Mouse (Mus musculus) left cerebral cortex, postnatal 14 days (tissue): Measurements from ENCODE around the gene Gpsm2. TPM values are rescaled to one million over a fixed set of nuclear protein-coding genes. Genes with fewer than 3 reads are reported as not detected.

Experiments
- DNase-seq, 2 experiments: peaks; one replicate each; pipeline ENCODE4 v3.0.0; 2021 to 2022; ENCODE audit warnings: low spot score in 2 of 2, mixed read lengths in 1 of 2
- intact Hi-C: fragments of 180-260 bp; cut with DNase I; formaldehyde crosslinking; loops from one replicate; pipeline ENCODE4 v1.15.1; 2025
- total RNA-seq, 2 experiments: library from RNA; stranded (reverse); gene quantifications; 2 replicates each; pipeline ENCODE4 v1.2.3; 2021

The Gpsm2 gene
- total RNA-seq, 2 experiments from 2014 or later = 18.0 TPM

DNA sequence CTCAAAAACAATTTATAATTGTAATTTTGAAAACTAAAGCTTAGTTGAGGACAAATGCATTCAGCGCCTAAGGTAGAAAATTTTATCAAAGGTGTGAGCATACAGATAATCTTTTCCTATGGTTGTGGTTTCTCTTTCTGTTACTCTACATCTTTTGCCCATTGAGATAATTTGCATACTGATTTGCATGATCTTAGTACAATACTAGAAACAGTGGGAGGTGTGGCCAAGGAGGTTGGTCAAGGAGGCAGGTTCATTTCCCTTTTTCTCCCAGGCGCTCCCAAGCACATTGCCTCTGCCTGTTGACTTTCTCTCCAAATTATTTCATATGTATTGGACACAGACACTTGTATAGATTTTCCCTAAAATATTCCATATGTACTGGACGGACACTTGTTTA is 15.7 kb upstream of the Gpsm2 start:
- no peak for DNase-seq
- intact Hi-C loops = no loop called here

DNA sequence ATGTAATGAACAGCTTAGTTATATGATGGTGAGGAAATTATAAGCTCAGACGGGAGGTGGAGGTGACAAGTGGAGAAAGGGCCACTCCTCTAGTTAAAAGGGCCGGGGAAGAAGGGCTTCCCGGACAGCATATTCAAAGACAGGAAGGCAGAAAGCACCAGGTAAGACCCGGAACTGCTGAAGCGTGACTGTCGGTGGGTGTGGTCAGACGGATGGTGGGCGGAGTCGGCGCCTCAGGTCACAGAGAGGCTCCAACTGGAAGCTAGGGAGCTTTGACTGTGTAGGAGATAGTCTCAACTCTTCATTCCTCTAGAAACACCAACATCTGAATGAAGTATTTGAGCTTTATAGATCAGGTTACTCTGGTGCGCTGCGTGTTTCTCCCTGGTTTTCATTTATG is 8.2 kb upstream of the Gpsm2 start:
- DNase-seq = no peak
- intact Hi-C loops = no loop called here

DNA sequence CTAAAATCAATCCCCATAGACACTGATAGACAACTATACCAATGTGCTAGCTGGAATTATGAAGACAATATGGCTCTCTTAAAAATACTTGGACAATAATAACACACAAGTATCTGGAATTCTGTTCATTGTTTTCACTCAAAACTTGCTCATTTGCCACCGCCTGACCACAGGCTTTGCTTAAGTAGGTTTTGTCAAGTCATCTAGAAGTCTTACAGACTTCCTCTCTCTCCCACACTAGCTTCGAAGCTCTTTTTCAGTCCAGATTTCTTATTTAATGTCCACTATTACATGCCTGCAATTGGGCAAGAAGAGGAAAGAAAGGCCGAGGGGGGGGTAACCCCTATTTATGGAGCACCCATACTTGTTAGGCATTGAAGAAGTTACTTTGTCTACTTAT is 5.7 kb upstream of the Gpsm2 start:
- no peak for DNase-seq
- intact Hi-C loops = no loop called here

DNA sequence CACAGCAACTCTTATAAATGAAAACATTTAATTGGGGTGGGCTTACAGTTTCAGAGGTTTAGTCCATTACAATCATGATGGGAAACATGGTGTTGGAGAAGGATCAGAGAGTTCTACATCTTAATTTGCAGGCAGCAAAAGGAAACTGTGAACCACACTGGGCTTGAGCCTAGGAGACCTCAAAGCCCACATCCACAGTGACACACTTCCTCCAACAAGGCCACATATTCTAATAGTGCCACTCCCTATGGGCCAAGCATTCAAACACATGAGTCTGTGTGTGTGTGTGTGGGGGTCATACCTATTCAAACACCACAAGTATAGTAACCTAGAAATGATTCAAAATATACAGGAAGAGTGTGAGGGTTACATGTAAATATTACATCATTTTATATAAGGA is 5.2 kb upstream of the Gpsm2 start:
- no peak for DNase-seq
- intact Hi-C loops = no loop called here

DNA sequence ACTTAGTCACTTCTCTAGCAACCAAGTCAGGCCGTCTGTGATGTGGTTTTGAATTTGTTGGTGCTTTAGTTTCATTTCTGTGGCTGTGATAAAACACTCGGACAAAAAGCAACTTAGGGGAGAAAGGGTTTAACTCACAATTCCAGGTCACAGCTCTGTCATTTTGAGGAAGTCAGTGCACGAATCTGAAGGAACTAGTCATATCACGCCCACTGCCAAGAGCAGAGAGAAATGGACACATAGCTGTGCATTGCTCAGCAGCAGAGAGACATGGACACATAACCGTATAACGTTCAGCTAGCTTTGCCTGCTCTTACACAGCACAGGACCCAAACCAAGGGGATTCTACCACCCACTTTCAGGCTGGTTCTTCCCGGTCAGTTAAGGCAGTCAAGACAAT is 4.3 kb upstream of the Gpsm2 start:
- no peak for DNase-seq
- intact Hi-C loops = no loop called here

DNA sequence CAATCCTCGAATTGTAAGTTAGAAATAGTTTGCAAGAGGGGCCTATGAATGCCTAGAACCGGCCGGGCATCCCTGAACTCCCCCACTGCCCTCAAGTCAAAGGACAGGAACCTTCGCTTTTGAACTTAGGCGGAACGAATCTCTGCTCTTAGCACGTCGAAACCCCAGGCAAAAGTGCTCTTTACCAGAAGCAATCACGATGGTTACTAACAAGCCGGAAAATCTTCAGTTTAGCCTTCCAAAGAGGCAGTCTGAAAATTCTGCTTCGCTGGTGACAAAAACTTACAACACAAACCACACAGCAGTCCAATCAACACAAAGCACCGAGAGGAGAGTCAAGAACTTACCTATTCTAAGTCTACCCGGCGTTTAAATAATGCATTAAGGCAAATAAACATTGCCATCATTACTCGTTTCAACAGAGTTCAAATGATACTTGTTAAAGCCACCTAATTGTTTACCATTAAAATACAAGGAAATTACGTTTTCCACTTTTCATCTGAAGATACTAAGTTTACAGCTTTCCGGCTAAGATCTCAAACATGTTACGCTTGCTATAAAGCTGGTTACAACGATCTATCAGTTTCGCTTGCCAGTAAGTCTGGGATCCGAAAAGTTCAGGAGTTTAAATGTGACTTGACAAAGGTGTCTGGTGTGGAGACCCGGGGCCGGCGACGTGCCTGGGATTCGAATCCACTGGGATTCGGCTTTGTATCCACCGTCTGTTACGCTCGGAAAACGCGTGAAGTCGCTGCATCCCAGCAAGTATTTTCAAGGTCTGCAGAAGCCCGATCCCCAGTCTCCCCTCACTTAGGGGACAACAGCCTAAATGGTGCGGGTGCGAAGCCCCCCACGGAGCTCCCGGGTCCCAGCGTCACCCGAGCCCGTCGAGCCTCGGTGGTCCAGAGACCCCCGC is 775 bp downstream of the Gpsm2 start:
- intact Hi-C loops = loop anchor here (5.0 kb wide), 1 partner anchor 116 kb away; no protein-coding TSS in a partner anchor

DNA sequence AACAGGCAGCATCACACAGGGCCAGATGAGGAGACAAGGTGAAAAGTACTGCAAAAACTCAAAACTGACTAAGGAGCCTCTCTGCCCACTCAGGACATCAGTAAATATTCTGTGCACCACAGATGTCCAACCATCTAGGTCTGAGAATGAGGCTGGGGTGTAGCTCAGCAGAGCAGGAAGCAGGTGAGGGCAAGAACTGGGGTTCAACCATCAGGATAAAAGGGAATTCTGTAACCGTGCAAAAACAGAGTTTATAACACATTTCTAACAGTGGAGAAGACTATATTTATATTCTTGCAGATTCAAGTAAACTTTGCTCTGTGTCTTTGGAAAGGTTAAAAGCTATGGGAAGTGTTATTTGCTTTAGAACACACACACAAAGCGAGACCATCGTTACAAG is 2.3 kb downstream of the Gpsm2 start:
- DNase-seq = no peak

More for the DNA sequence above, 775 bp downstream of the Gpsm2 start:
- peak; percentile 44 to 55 for DNase-seq

DNA sequence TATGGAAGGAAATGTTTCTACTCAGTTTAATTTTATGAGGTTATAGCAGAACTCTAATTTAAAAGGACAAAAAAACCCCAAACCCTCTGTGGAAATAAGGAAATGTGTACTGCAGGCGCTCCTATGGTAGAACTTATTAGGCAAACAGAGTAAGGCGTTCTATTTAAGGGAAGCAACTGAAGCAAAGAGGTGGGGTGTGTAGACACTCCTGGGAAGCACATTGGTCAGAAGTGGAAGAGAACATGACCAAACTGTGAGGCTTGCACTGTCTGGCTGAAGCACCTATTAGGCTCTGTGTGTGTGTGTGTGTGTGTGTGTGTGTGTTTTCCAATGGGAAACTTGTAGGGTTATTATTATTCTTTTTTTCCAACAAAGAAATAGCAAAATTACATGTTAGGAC is 2.8 kb downstream of the Gpsm2 start:
- intact Hi-C loops = loop anchor here (10.0 kb wide), 1 partner anchor 345 kb away; no protein-coding TSS in a partner anchor
- no peak for DNase-seq

More for the DNA sequence above, 2.3 kb downstream of the Gpsm2 start:
- intact Hi-C loops = loop anchor here (5.0 to 10.0 kb wide), 2 partner anchors 118 to 345 kb away; no protein-coding TSS in a partner anchor

DNA sequence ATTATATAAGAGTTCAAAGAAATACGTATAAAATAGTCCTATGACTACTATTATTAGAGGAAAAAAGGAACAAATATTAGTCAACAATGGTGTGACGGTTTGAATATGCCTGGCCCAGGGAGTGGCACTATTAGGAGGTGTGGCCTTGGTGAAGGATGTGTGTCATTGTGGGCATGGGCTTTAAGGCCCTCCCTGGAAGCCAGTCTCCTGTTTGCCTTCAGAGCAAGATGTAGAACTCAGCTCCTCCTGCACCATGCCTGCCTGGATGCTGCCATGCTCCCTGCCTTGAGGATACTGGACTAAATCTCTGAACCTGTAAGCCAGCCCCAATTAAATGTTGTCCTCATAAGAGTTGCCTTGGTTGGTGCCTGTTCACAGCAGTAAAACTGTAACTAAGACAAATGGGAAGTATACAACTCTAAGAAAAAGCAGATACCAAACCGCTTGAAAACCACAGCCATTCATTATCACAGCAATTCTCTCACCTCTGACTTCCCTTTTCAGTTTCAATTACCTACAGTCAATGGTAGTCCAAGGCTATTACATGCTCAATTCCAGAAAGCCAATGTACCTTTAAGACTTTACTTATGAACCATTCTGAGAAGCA is 4.1 kb downstream of the Gpsm2 start:
- intact Hi-C loops = loop anchor here (10.0 kb wide), 1 partner anchor 347 kb away; no protein-coding TSS in a partner anchor

DNA sequence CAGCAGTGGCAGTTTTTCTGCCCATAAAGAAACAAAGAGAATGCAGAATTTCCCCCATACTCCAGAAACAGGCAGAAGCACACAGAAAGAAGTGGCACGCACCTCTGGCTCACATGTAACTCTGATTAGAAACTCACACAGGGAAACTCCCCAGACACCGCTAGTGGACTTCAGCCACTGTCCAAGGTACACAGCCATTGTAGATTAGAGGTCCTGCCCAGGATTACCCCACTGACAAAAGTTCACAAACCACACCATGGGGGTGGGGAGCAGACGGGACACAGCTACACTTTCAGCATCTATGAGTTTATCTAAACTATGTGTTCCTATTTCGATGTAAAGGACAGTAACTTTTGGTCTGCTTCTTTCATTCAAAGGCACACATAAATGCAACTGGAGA is 7.3 kb downstream of the Gpsm2 start:
- intact Hi-C loops = loop anchor here (10.0 kb wide), 1 partner anchor 350 kb away; no protein-coding TSS in a partner anchor
- no peak for DNase-seq

More for the DNA sequence above, 4.1 kb downstream of the Gpsm2 start:
- DNase-seq = no peak

DNA sequence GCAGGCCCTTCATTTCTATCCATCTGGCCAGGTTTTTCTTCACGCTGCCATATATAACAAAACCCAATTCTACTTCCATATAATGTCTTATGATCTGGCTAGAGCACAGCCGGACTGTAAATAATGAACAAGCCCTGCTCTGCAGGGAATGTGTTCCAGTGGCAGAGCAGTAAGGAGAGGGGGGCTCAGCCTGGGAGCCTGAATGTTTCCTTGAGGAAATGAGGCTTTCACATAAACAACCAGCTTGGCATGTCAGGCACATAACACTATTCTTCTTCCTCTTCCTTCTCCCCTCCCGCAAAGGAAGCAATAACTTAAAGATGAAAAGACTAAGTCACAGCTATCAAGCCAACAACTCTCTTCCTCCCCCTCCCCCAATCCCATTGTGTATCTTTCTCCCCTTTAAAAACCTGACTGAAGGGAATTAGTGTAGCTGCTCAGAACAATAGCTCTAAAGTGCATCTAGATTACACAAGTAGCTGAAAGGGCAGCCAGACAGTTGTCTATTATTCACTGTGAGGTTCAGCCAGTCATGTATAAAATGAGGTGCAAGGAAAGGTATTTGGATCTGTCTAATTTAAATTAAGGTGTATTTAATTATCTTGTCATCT is 8.9 kb downstream of the Gpsm2 start:
- no peak for DNase-seq
- intact Hi-C loops = loop anchor here (10.0 kb wide), 1 partner anchor 352 kb away; no protein-coding TSS in a partner anchor

DNA sequence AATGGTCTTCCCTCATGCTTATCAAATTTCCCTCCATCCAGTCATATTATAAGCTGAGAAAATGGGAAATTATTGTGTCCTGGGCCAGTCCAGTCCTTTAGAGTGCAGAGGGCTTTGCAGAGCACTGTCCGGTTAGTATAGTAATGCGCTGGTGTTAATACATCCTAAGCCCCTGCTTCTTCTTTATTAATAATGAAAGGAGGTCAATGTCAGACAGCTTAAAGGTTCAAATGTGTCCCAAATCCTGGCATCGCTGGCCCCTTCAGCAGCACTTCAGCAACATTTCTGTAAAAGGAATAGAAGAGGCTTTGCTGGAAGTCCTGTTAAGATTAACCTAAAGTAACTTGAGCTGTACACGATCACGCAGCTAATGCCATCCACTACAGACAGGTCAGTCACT is 10.8 kb downstream of the Gpsm2 start:
- DNase-seq = no peak
- intact Hi-C loops = loop anchor here (10.0 kb wide), 1 partner anchor 354 kb away; no protein-coding TSS in a partner anchor

DNA sequence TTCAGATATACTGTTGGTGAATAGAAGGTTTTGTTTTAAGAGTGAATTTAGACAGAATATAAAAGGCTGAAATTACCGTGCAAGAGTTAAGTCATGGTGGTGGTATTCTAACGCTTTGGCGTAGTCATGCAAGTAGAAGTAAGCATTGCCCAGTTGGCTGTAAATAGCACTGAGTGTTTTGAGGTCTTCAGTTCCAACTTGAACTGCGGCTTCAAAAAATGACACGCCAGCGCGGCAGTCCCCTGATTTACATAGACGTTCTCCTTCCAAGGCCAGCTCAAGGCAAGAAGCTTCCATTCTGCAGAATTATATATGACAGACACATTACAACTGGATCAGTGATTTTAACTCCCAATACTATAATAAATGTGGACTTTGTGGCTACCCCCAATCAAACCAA is 19.3 kb downstream of the Gpsm2 start:
- intact Hi-C loops = no loop called here
- no peak for DNase-seq

DNA sequence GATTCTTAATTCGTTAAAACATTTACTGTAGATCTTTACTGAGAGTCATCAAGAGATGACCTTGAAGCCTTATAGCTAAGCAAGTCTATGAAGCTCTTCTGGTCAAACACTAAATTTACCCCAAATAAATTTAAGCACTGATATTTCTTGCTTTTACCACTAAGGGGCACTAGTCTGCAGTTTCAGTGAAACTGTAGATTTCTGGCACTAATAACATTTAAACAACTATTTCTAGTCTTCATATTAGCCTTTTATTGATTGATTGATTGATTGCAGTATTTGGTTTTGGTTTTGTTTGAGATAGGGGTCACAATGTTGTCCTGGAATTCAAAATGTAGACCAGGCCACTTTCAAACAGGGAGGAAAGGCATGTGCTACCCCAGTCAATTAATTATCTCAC is 20.9 kb downstream of the Gpsm2 start:
- intact Hi-C loops = loop anchor here (2.0 kb wide), 1 partner anchor 70 kb away; no protein-coding TSS in a partner anchor
- no peak for DNase-seq

DNA sequence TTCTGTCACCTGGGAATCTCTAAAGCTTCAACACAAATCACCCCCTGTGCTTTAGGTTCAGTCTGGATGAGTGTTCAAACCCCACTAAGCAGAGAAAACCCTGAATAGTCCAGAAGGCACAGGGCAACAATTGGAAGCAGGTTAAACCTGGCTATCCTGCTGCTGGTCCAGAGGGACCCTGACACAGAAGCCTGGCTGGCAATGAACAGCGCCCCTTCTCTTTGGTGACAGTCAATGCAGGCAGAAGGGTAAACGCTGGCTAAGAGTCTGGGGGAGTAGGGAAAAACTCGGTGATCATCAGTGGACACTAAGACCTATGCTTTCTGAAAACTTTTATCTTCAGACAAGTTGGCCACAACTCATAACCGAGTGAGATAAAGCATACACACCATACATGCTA is 22.3 kb downstream of the Gpsm2 start:
- no peak for DNase-seq
- intact Hi-C loops = loop anchor here (2.0 kb wide), 1 partner anchor 71 kb away; no protein-coding TSS in a partner anchor

DNA sequence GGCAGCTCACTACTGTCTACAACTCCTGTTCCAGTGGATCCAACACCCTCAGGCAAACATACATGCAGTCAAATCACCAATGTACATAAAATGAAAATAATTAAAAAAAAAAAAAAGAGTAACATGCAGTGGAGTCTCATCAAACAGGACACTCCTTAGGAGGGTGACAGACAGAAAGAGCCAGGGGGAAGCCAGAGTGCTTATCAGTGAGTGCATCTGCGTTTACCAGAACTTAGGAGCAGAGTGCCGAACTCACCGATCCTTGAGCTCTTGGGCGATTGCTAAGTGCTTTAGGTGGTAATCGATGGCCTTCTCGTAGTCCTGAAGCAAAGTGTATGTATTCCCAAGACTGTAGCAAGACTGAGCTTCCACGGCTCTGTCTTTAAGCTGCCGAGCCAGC is 23.4 kb downstream of the Gpsm2 start:
- intact Hi-C loops = no loop called here
- no peak for DNase-seq

DNA sequence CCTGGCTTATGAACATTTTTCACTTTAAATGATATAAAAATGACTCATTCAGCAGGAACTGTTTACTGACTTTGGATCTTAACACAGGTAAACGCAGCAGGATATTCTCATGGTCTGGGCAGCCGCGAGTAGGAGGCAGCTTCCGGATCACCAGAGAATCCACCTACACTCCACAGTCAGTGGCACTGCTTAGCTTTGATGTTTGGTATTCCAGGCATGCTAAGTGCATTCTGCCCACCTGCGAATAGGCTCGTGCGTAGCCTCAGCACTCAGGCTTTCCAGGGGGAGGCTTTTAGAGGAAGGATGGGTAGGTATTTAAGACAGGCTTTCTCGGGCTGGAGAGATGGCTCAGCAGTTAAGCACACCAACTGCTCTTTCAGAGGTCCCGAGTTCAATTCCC is 27.8 kb downstream of the Gpsm2 start:
- peak in 1 of 2 experiments; percentile 24 for DNase-seq
- intact Hi-C loops = no loop called here

DNA sequence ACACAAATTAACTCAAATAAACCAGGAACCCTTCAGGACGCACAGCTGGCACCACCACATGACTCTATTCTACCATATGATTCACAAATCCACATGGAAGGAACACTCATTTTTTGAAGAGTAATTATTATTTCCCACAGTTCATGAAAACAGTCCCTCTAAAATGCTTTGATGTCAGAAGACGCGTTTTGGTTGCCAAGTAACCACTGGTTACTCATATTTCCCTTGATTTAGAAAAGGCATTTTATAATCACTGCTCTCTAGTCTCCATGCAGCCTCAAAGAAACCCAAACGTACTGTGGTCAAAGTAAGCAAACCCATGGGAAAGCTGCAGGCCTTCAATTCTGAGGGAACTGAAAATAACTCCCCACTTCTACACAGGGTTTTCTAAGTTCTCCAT is 32.1 kb downstream of the Gpsm2 start:
- intact Hi-C loops = no loop called here
- DNase-seq = no peak

DNA sequence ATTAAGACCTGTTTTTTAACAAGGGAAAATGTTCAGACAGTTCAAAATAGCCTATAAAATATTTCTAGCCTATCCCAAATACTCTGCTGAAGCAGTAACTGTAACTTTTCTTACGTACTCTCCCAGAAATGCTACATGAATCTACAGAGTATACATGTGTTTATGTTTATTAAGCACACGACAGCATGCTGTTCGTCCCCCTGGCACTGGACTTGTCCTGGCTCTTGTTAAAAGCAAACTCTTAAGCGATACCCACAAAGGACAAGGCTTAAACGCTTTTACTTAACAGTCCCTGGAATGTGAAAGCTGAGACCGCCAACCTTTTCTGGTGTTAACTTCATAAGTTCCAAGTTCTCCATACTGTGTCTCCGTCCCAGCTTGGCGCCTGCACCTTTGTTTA is 32.7 kb downstream of the Gpsm2 start:
- DNase-seq = no peak
- intact Hi-C loops = no loop called here

DNA sequence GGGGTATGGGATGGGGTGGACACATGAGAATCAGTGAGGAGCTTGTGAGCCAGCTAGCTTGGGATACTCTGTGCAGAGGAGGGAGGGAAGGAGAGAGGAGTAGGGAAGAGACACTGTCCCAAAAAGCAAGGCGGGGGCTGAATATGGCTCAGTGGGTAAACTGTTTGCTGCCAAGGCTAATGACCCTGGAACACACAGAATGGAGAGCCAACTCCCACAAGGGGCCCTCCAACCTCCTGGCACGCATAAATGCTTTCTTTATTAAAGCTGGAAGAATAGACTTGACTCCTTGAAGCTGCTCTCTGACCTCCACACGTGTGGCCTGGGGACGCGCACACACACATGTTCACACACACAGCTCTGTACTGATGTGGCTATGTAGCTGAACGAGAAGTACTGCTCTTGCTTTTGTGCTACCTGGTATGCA is 33.1 kb downstream of the Gpsm2 start:
- no peak for DNase-seq
- intact Hi-C loops = no loop called here
